Mouse (Mus musculus) embryonic facial prominence, embryonic 15.5 days (tissue): Measurements from ENCODE around the gene Mpg. TPM values are rescaled to one million over a fixed set of nuclear protein-coding genes. Genes with fewer than 3 reads are reported as not detected.
A peak's percentile ranks its signal among the peaks of the same experiment; 100 is the strongest.

ENCODE experiments used
- ATAC-seq: fragments of 200-750 bp; cut with Nextera tagmentation; 2 replicates; pipeline ENCODE4 v1.8.0; 2017; ENCODE audit warnings: low read depth, moderate TSS enrichment; ENCODE audit not compliant: insufficient number of reproducible peaks, low FRiP score, low TSS enrichment
- H3K27ac ChIP-seq: fragments of 300-500 bp; sonication (generic); replicated peaks from 2 replicates; pipeline ENCODE4 v1.5.1; 2015; ENCODE audit warnings: mild to moderate bottlenecking, inconsistent platforms
- H3K27me3 ChIP-seq: fragments of 300-500 bp; sonication (generic); 2 replicates; pipeline ENCODE4 v1.6.1; 2015; ENCODE audit warnings: inconsistent platforms
- H3K36me3 ChIP-seq: fragments of 300-500 bp; sonication (generic); 2 replicates; pipeline ENCODE4 v1.6.1; 2015; ENCODE audit warnings: mild to moderate bottlenecking, inconsistent platforms
- H3K4me1 ChIP-seq: fragments of 300-500 bp; sonication (generic); 2 replicates; pipeline ENCODE4 v1.6.1; 2015; ENCODE audit warnings: inconsistent platforms
- H3K4me2 ChIP-seq: fragments of 300-500 bp; sonication (generic); replicated peaks from 2 replicates; pipeline ENCODE4 v1.6.1; 2015; ENCODE audit warnings: mild to moderate bottlenecking, inconsistent platforms
- H3K4me3 ChIP-seq: fragments of 300-500 bp; sonication (generic); replicated peaks from 2 replicates; pipeline ENCODE4 v1.5.1; 2015; ENCODE audit warnings: mild to moderate bottlenecking, inconsistent platforms
- H3K9ac ChIP-seq: fragments of 300-500 bp; sonication (generic); 2 replicates; pipeline ENCODE4 v1.6.1; 2015; ENCODE audit warnings: inconsistent platforms
- H3K9me3 ChIP-seq: fragments of 300-500 bp; sonication (generic); replicated peaks from 2 replicates; pipeline ENCODE4 v1.6.1; 2016; ENCODE audit warnings: inconsistent platforms
- WGBS: fragments of 180-500 bp; shearing (Covaris S2); methylation state at CpG from one replicate; pipeline ENCODE4 v1.1.7; 2015; 5-methylcytosine and 5-hydroxymethylcytosine counted together
- polyA plus RNA-seq: library from polyadenylated mRNA; unstranded; fragments of >200 nt; fragmentation: Nextera tagmentation; extraction: Ambion mirVana; gene quantifications from 2 replicates; pipeline ENCODE4 v1.2.1, GENCODE M21; 2015

Gene Mpg
- polyA plus RNA-seq, 1 experiment from 2014 or later: 36.1 TPM

- Histone ChIP-seq H3K27ac (peak overlapping the region; percentile 94), H3K9me3 (no peaks in the 10 kb centered on the region), H3K27me3 (no peaks in the 10 kb centered on the region), H3K4me3 (peak overlapping the region; percentile 85), H3K9ac (peak overlapping the region; percentile 92), H3K4me2 (peak overlapping the region; percentile 54), H3K4me1 (peaks cover 5% of the 10 kb centered on the region), H3K36me3 (no peaks in the 10 kb centered on the region; the same call in 1 of the 2 replicates)
- ATAC-seq: no peak
- 23% methylated on average over 6 of the region's 6 CpGs for WGBS
These were observed 40.5 kb downstream of the Mpg start for GRCm38 (mm10) chr11:32266776-32267175.

GRCm38 (mm10) chr11:32267188-32267884 is 41.0 kb downstream of the Mpg start, which contains the start of gene Nprl3:
Nprl3 (minus strand) TSS chr11:32267707.
- WGBS: under 1% methylated on average over 54 of the region's 54 CpGs
- no peaks in the 10 kb centered on the region for H3K9me3 ChIP-seq
- peak within 1 kb of the TSS; percentile 94 for H3K27ac ChIP-seq
- peak within 1 kb of the TSS; percentile 92 for H3K9ac ChIP-seq
- H3K4me3 ChIP-seq: peak within 1 kb of the TSS; percentile 85
- H3K4me1 ChIP-seq: peaks cover 5% of the 10 kb centered on the region
- H3K27me3 ChIP-seq: no peaks in the 10 kb centered on the region
- no peaks in the 10 kb centered on the region; the same call in 1 of the 2 replicates for H3K36me3 ChIP-seq
- H3K4me2 ChIP-seq: peak within 1 kb of the TSS; percentile 54
- ATAC-seq: peak; percentile 98

- peak overlapping the region; percentile 54 for H3K4me2 ChIP-seq
- WGBS: 19% methylated on average over 5 of the region's 5 CpGs
- ATAC-seq: no peak
- H3K4me1 ChIP-seq: peaks cover 5% of the 10 kb centered on the region
- H3K27ac ChIP-seq: peak overlapping the region; percentile 94
- peak overlapping the region; percentile 92 for H3K9ac ChIP-seq
- H3K9me3 ChIP-seq: no peaks in the 10 kb centered on the region
- no peaks in the 10 kb centered on the region for H3K36me3 ChIP-seq
- no peaks in the 10 kb centered on the region for H3K27me3 ChIP-seq
- H3K4me3 ChIP-seq: peak overlapping the region; percentile 85
These were observed 41.7 kb downstream of the Mpg start for GRCm38 (mm10) chr11:32267964-32268363.

GRCm38 (mm10) chr11:32268952-32269351 is 42.6 kb downstream of the Mpg start:
- no peaks in the 10 kb centered on the region for H3K27me3 ChIP-seq
- ATAC-seq: no peak
- WGBS: 83% methylated on average over 5 of the region's 5 CpGs
- H3K4me1 ChIP-seq: peaks cover 5% of the 10 kb centered on the region
- no peak overlapping the region for H3K9ac ChIP-seq
- H3K27ac ChIP-seq: no peak overlapping the region
- H3K9me3 ChIP-seq: no peaks in the 10 kb centered on the region
- H3K36me3 ChIP-seq: no peaks in the 10 kb centered on the region
- no peak overlapping the region for H3K4me2 ChIP-seq
- H3K4me3 ChIP-seq: no peak overlapping the region

- Histone ChIP-seq H3K36me3 (no peaks in the 10 kb centered on the region), H3K4me3 (no peak overlapping the region), H3K27me3 (no peaks in the 10 kb centered on the region), H3K27ac (no peak overlapping the region), H3K9ac (no peak overlapping the region), H3K4me2 (no peak overlapping the region), H3K9me3 (no peaks in the 10 kb centered on the region), H3K4me1 (peaks cover 5% of the 10 kb centered on the region)
- ATAC-seq: no peak
- 31% methylated on average over 4 of the region's 4 CpGs for WGBS
These were observed 44.9 kb downstream of the Mpg start for GRCm38 (mm10) chr11:32271178-32271577.

GRCm38 (mm10) chr11:32276347-32276746 is 50.0 kb downstream of the Mpg start, which contains the start of gene Hba-x:
Hba-x (plus strand) TSS chr11:32276400.
- H3K4me3 ChIP-seq: no peak within 1 kb of the TSS
- 0 out of 2 replicates have a peak, but pooled peaks cover 13% of the 10 kb centered on the region for H3K27me3 ChIP-seq
- no peak within 1 kb of the TSS for H3K27ac ChIP-seq
- H3K9me3 ChIP-seq: no peaks in the 10 kb centered on the region
- no peak within 1 kb of the TSS for H3K4me2 ChIP-seq
- 62% methylated on average over 3 of the region's 3 CpGs for WGBS
- no peaks in the 10 kb centered on the region for H3K36me3 ChIP-seq
- no peak within 1 kb of the TSS for H3K9ac ChIP-seq
- no peaks in the 10 kb centered on the region for H3K4me1 ChIP-seq
- ATAC-seq: no peak

GRCm38 (mm10) chr11:32277736-32278457 is 51.6 kb downstream of the Mpg start:
- Histone ChIP-seq H3K36me3 (no peaks in the 10 kb centered on the region), H3K4me1 (no peaks in the 10 kb centered on the region), H3K4me3 (no peak overlapping the region), H3K4me2 (no peak overlapping the region), H3K9me3 (no peaks in the 10 kb centered on the region), H3K9ac (no peak overlapping the region), H3K27ac (no peak overlapping the region), H3K27me3 (0 out of 2 replicates have a peak, but pooled peaks cover 13% of the 10 kb centered on the region)
- WGBS: 66% methylated on average over 21 of the region's 21 CpGs
- no peak for ATAC-seq

- no peak for ATAC-seq
These were observed 52.2 kb downstream of the Mpg start for GRCm38 (mm10) chr11:32278458-32278957.

GRCm38 (mm10) chr11:32280646-32281045 is 54.3 kb downstream of the Mpg start:
- Histone ChIP-seq H3K4me1 (no peaks in the 10 kb centered on the region), H3K36me3 (no peaks in the 10 kb centered on the region), H3K4me3 (no peak overlapping the region), H3K9me3 (no peaks in the 10 kb centered on the region), H3K27me3 (0 out of 2 replicates have a peak, but pooled peaks cover 13% of the 10 kb centered on the region), H3K27ac (no peak overlapping the region), H3K4me2 (no peak overlapping the region), H3K9ac (no peak overlapping the region)
- ATAC-seq: no peak
- 57% methylated on average over 2 of the region's 2 CpGs for WGBS

More at GRCm38 (mm10) chr11:32278458-32278957, 52.2 kb downstream of the Mpg start:
- WGBS: 74% methylated on average over 12 of the region's 12 CpGs
- no peaks in the 10 kb centered on the region for H3K9me3 ChIP-seq
- 0 out of 2 replicates have a peak, but pooled peaks cover 13% of the 10 kb centered on the region for H3K27me3 ChIP-seq
- H3K9ac ChIP-seq: no peak overlapping the region
- H3K27ac ChIP-seq: no peak overlapping the region
- H3K4me3 ChIP-seq: no peak overlapping the region
- no peak overlapping the region for H3K4me2 ChIP-seq
- no peaks in the 10 kb centered on the region for H3K36me3 ChIP-seq
- H3K4me1 ChIP-seq: no peaks in the 10 kb centered on the region

- Histone ChIP-seq H3K4me1 (no peaks in the 10 kb centered on the region), H3K9ac (no peak overlapping the region), H3K9me3 (no peaks in the 10 kb centered on the region), H3K27me3 (0 out of 2 replicates have a peak, but pooled peaks cover 13% of the 10 kb centered on the region), H3K27ac (no peak overlapping the region), H3K36me3 (no peaks in the 10 kb centered on the region), H3K4me2 (no peak overlapping the region), H3K4me3 (no peak overlapping the region)
- no peak for ATAC-seq
- 81% methylated on average over 1 of the region's 1 CpGs for WGBS
These were observed 55.3 kb downstream of the Mpg start for GRCm38 (mm10) chr11:32281416-32282144.
